Mouse (Mus musculus) lung, embryonic 16.5 days (tissue): Measurements from ENCODE around the gene Med19. TPM values are rescaled to one million over a fixed set of nuclear protein-coding genes. Genes with fewer than 3 reads are reported as not detected.

ENCODE experiments used
- ATAC-seq: fragments of 200-750 bp; cut with Nextera tagmentation; 2 replicates; pipeline ENCODE4 v1.8.0; 2017; ENCODE audit warnings: low read depth, mild to moderate bottlenecking, moderate library complexity
- H3K27ac ChIP-seq: fragments of 300-500 bp; sonication (generic); 2 replicates; pipeline ENCODE4 v1.5.1; 2014; ENCODE audit warnings: mild to moderate bottlenecking, control low read depth, low read length
- H3K27me3 ChIP-seq: fragments of 300-500 bp; sonication (generic); 2 replicates; pipeline ENCODE4 v1.6.1; 2014; ENCODE audit warnings: low read depth, low read length, mixed read lengths; ENCODE audit not compliant: control insufficient read depth, insufficient read depth
- H3K36me3 ChIP-seq: fragments of 300-500 bp; sonication (generic); 2 replicates; pipeline ENCODE4 v1.6.1; 2014; ENCODE audit warnings: low read length; ENCODE audit not compliant: control insufficient read depth, insufficient read depth
- H3K4me1 ChIP-seq: fragments of 300-500 bp; sonication (generic); replicated peaks from 2 replicates; pipeline ENCODE4 v1.6.1; 2014; ENCODE audit warnings: low read length, mixed read lengths; ENCODE audit not compliant: control insufficient read depth, insufficient read depth
- H3K4me2 ChIP-seq: fragments of 300-500 bp; sonication (generic); 2 replicates; pipeline ENCODE4 v1.6.1; 2014; ENCODE audit warnings: low read depth, low read length, control low read depth
- H3K4me3 ChIP-seq: fragments of 300-500 bp; sonication (generic); 2 replicates; pipeline ENCODE4 v1.5.1; 2014; ENCODE audit warnings: mild to moderate bottlenecking, low read length, control low read depth
- H3K9ac ChIP-seq: fragments of 300-500 bp; sonication (generic); 2 replicates; pipeline ENCODE4 v1.6.1; 2014; ENCODE audit warnings: low read length, control low read depth
- H3K9me3 ChIP-seq: fragments of 300-500 bp; sonication (generic); 2 replicates; pipeline ENCODE4 v1.6.1; 2016; ENCODE audit warnings: low read length; ENCODE audit not compliant: control insufficient read depth
- WGBS: fragments of 180-500 bp; shearing (Covaris S2); extraction: QIAGEN DNeasy Blood & Tissue Kit; methylation state at CpG from one replicate; pipeline ENCODE4 v1.1.7; 2014; 5-methylcytosine and 5-hydroxymethylcytosine counted together
- polyA plus RNA-seq: library from polyadenylated mRNA; unstranded; fragments of >200 nt; fragmentation: Nextera tagmentation; extraction: Ambion mirVana; gene quantifications from 2 replicates; pipeline ENCODE4 v1.2.1, GENCODE M21; 2015

The Med19 gene
- polyA plus RNA-seq, 1 experiment from 2014 or later, result 38.0 TPM

DNA sequence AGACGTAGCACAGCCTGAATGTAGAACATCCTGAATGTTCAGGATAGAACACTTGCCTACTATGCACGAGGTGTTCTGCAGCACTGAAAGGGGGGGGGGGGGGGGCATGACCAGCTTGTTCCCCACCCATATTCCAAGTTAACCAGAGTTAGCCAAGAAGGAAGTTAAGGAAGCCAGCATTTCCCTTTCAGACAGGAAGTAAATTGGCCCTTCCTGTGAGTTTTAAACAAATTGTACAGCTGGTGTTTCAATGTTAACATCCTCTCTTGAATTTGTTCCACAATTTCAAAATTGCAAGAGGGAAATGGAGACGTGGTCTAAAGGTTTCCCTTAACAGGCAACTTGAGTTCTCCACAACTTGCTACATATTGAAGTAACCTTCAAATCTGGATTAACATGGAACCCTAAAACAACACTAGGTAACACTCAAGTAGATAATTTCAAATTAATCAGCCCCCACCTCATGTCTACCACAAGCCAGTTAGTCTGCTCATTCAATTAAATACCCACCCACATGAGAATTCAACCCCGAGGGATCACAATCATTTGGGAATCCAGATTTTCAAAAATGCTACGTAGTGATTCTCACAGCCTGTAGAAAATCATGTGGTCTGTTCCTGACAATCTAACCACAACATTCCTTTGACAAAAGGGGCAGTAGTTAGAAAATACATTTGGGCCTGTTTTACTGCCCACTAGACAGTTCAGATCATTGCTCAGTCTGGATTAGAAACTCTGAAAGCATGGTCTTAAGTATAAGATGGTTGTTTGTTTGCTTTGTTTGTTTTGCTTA lies 39.6 kb upstream of the Med19 start:
- H3K4me3 ChIP-seq, result peak overlapping the region; percentile 17; the same call in 1 of the 2 replicates
- peaks cover 78% of the 10 kb centered on the region for H3K4me1 ChIP-seq
- 19% methylated on average over 5 of the region's 5 CpGs for WGBS
- ATAC-seq, result no peak
- peak overlapping the region; percentile 50 for H3K4me2 ChIP-seq
- no peaks in the 10 kb centered on the region for H3K9me3 ChIP-seq
- no peak overlapping the region for H3K9ac ChIP-seq
- no peaks in the 10 kb centered on the region for H3K27me3 ChIP-seq
- H3K36me3 ChIP-seq, result peaks cover 4% of the 10 kb centered on the region
- peak overlapping the region; percentile 91 for H3K27ac ChIP-seq

DNA sequence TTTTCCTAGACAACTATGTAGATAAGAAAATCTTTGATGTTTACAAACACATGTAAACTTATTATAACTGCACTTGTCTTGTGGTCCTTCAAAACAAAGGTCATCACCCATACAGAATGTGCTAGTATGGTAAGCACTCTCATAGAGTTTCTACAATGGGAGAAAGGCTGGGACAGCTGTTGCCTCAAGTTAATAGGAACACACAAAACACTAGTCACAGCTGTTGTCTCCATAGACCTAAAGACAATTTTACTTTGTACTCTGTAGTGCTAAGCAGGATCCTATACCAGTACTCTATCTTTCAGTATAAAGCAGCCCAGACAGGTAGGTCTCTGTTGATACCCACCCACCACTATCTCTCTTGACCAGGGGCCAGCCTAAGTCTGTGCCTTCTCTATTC lies 37.4 kb upstream of the Med19 start:
- H3K27ac ChIP-seq, result peak overlapping the region; percentile 12; the same call in 1 of the 2 replicates
- H3K4me2 ChIP-seq, result no peak overlapping the region
- H3K4me1 ChIP-seq, result peaks cover 63% of the 10 kb centered on the region
- no peak for ATAC-seq
- H3K4me3 ChIP-seq, result no peak overlapping the region
- no peaks in the 10 kb centered on the region for H3K27me3 ChIP-seq
- H3K9me3 ChIP-seq, result no peaks in the 10 kb centered on the region
- H3K9ac ChIP-seq, result no peak overlapping the region
- H3K36me3 ChIP-seq, result peaks cover 4% of the 10 kb centered on the region

DNA sequence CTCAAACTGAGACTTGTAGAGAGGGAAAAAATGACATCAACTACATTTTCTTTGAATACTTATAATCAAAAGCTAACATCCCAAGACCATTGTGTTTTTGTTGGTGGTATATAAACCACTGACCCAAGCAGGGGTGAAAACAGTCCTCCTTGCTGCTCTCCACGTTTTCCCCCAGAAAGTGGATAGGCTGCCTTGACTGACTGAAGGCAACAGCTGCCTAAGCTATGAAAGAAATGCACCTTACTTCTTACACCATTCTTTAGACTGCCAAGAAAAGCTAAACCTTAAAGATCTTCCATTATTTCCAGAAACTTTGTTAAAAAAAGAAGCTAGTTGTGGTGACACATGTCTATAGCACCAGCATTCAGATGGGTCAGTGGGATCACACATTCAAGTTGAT lies 32.1 kb upstream of the Med19 start:
- Histone ChIP-seq H3K27ac (no peak overlapping the region), H3K4me2 (no peak overlapping the region), H3K36me3 (peaks cover 6% of the 10 kb centered on the region), H3K9me3 (no peaks in the 10 kb centered on the region), H3K4me1 (peaks cover 30% of the 10 kb centered on the region), H3K27me3 (no peaks in the 10 kb centered on the region), H3K4me3 (no peak overlapping the region), H3K9ac (no peak overlapping the region)
- ATAC-seq, result no peak
- WGBS, result 44% methylated on average over 1 of the region's 1 CpGs

DNA sequence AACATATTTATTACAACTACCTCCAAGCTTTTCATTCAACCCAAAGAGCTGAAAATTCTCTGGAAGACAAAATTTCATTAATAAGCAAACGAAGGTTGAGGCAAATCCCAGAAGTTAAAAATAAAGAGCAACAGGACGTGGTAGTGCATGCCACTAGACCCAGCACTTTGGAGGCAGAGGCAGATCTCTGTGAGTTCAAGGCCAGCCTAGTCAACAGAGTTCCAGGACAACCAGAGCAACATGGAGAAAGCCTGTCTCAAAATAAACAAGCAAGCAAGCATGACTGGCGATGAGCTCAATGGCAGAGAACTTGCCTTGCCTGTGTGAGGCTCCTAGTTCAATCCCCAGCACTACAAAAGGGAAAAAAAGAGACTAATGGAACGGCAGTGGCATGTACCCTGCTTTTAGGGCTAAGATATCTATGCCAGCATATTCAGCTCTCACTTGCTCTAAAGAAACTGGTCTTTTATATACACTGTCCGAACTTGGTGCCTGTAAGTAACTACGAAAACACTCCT lies 31.1 kb upstream of the Med19 start:
- H3K4me3 ChIP-seq, result peak overlapping the region; percentile 52
- peaks cover 4% of the 10 kb centered on the region for H3K36me3 ChIP-seq
- ATAC-seq, result no peak
- H3K4me1 ChIP-seq, result peaks cover 22% of the 10 kb centered on the region
- peak overlapping the region; percentile 68 for H3K4me2 ChIP-seq
- H3K9me3 ChIP-seq, result no peaks in the 10 kb centered on the region
- no peak overlapping the region for H3K9ac ChIP-seq
- H3K27ac ChIP-seq, result no peak overlapping the region; the same call in 1 of the 2 replicates
- no peaks in the 10 kb centered on the region for H3K27me3 ChIP-seq
- WGBS, result 82% methylated on average over 6 of the region's 6 CpGs

DNA sequence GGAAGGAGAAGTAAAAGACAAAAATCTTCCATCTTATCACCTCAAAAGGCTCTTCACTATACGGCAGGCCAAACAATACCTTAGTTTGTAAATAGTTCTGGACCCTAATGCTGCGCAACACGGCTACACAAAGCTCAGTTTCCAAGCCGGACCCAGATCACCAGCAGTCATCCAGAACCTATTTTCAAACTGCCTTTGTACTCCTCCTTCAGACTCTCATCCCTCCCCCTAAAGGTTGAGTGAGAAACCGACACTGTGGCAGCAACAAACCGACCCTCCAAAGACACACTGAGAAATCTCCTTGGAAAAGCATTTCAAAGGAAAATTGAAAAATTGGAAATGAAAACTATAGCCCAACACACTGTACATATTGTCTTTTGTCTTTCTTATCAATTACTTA lies 29.8 kb upstream of the Med19 start:
- peak overlapping the region; percentile 68 for H3K4me2 ChIP-seq
- no peak for ATAC-seq
- H3K27me3 ChIP-seq, result no peaks in the 10 kb centered on the region
- H3K36me3 ChIP-seq, result peaks cover 2% of the 10 kb centered on the region; the same call in 1 of the 2 replicates
- no peaks in the 10 kb centered on the region for H3K9me3 ChIP-seq
- peak overlapping the region; percentile 52 for H3K4me3 ChIP-seq
- 13% methylated on average over 6 of the region's 6 CpGs for WGBS
- H3K9ac ChIP-seq, result peak overlapping the region; percentile 67
- H3K4me1 ChIP-seq, result peaks cover 19% of the 10 kb centered on the region
- H3K27ac ChIP-seq, result peak overlapping the region; percentile 50; the same call in 1 of the 2 replicates

DNA sequence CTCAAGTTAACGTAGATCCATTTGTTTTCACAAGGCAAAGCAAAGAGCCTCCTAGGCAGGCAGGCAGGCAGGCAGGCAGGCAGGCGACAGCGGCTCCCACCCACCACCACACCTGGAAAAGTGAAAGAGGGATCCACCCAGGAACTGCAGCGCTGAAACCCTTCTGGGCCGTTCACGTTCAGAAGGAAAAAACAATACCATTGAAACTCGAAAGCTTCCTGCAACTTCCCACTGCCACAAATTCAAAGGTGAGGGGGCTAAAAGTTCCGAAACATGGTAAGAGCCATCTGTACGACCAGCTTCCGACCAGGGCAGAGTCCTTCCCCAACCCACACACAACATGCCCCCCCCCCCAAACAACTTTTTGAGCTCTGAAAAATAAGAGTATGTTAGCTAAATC lies 28.5 kb upstream of the Med19 start:
- peaks cover 16% of the 10 kb centered on the region for H3K4me1 ChIP-seq
- peak overlapping the region; percentile 69 for H3K27ac ChIP-seq
- peak overlapping the region; percentile 74 for H3K4me3 ChIP-seq
- H3K4me2 ChIP-seq, result peak overlapping the region; percentile 56
- H3K36me3 ChIP-seq, result peaks cover 2% of the 10 kb centered on the region; the same call in 1 of the 2 replicates
- H3K9me3 ChIP-seq, result no peaks in the 10 kb centered on the region
- H3K27me3 ChIP-seq, result no peaks in the 10 kb centered on the region
- WGBS, result under 1% methylated on average over 10 of the region's 10 CpGs
- H3K9ac ChIP-seq, result peak overlapping the region; percentile 89
- ATAC-seq, result no peak

DNA sequence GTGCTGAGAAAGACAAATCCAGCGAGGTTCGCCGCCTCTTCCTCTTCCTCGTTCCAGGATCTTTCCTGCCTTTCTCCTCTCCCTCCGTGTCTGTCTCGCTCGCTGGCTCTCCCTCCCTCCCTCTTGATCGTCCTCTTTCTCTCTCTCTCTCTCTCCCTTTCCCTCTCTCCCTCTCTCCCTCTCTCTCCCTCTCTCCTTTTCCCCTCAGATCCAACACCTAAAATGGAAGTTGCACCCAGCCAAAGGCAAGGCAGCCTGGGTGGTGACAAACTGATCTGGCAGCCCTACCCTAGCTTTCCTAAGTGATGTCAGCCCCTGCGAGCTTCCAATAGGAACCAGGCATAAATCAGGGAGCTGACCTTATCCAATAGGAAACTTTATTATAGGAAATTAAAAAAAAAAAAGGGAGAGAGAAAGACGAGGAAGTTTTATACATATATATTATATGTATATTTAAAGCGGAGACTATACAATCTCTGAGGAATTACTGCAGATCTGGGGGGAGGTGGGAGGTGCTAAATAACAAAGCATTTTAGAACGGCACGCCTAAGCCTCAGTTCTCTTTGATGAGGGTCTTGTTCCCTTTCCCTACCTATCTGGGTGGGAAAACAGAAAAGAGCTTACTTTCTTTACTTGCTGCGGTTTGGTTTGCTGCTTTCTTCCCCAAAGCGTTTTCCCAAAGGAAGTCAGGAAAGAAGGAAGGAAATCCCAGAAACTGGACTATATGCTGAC lies 27.6 kb upstream of the Med19 start, which contains the start of gene Ctnnd1:
Ctnnd1 (minus strand) TSS at position 302 of the 732 bp plus-strand sequence.
- Histone ChIP-seq H3K9me3 (no peaks in the 10 kb centered on the region), H3K36me3 (peaks cover 2% of the 10 kb centered on the region; the same call in 1 of the 2 replicates), H3K27me3 (no peaks in the 10 kb centered on the region), H3K9ac (peak within 1 kb of the TSS; percentile 89), H3K4me2 (peak within 1 kb of the TSS; percentile 65), H3K4me1 (peaks cover 16% of the 10 kb centered on the region), H3K4me3 (peak within 1 kb of the TSS; percentile 74), H3K27ac (peak within 1 kb of the TSS; percentile 99)
- 0% methylated on average over 15 of the region's 15 CpGs for WGBS
- peak; percentile 99 for ATAC-seq

DNA sequence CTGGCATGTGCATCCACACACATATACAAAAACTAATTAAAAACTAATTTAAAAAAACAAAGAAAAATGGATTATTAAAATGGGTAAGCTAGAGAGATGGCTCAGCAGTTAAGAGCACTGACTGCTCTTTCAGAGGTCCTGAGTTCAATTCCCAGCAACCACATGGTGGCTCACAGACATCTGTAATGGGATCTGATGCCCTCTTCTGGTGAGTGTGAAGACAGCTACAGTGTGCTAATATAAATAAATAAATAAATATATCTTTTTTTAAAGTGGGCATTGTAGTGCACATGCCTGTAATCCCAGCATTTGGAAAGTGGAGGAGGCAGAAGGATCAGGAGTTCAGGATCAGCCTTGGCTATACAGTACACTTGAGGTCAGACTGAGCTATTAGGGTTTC lies 24.8 kb upstream of the Med19 start:
- no peak for ATAC-seq
- no peaks in the 10 kb centered on the region for H3K36me3 ChIP-seq
- H3K4me2 ChIP-seq, result no peak overlapping the region
- H3K4me3 ChIP-seq, result no peak overlapping the region
- H3K9ac ChIP-seq, result no peak overlapping the region
- H3K27me3 ChIP-seq, result no peaks in the 10 kb centered on the region
- no peaks in the 10 kb centered on the region for H3K4me1 ChIP-seq
- H3K9me3 ChIP-seq, result no peaks in the 10 kb centered on the region
- H3K27ac ChIP-seq, result no peak overlapping the region

DNA sequence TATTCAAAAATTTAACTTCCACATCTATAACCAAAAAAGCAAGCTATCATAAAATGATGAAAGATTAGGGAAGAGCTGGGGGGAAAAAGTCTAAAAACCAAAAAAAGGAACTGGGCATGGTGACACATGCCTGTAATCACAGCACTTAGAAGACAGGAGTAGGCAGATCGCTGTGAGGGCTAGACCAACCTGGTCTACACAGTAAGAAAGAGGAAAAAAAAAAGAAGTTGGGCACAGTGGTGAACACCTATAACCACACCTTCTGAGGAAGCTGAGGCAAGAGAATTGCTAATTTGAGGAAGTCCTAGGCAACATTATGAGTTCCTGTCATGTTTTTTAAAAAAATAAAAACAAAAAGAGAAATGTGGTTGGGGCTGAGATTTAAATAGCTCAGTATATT lies 22.3 kb upstream of the Med19 start:
- no peak overlapping the region for H3K27ac ChIP-seq
- WGBS, result 75% methylated on average over 1 of the region's 1 CpGs
- no peaks in the 10 kb centered on the region for H3K4me1 ChIP-seq
- no peak for ATAC-seq
- H3K9me3 ChIP-seq, result no peaks in the 10 kb centered on the region
- H3K9ac ChIP-seq, result no peak overlapping the region
- no peak overlapping the region for H3K4me3 ChIP-seq
- no peaks in the 10 kb centered on the region for H3K36me3 ChIP-seq
- no peak overlapping the region for H3K4me2 ChIP-seq
- no peaks in the 10 kb centered on the region for H3K27me3 ChIP-seq
